Mouse (Mus musculus) heart, embryonic 11.5 days (tissue): ENCODE measurements around the gene Ptpn21. TPM values are rescaled to one million over a fixed set of nuclear protein-coding genes. Genes with fewer than 3 reads are reported as not detected.

Source experiments
- ATAC-seq: fragments of 200-750 bp; cut with Nextera tagmentation; replicated peaks from 2 replicates; pipeline ENCODE4 v1.8.0; 2017; ENCODE audit warnings: moderate library complexity; ENCODE audit not compliant: insufficient number of reproducible peaks, low FRiP score, low TSS enrichment
- H3K27ac ChIP-seq: fragments of 300-500 bp; sonication (generic); 2 replicates; pipeline ENCODE4 v1.5.1; 2014; ENCODE audit warnings: mild to moderate bottlenecking, low read depth, low read length
- H3K27me3 ChIP-seq: fragments of 300-500 bp; sonication (generic); 2 replicates; pipeline ENCODE4 v1.6.1; 2014; ENCODE audit warnings: mild to moderate bottlenecking, low read length, mixed read lengths; ENCODE audit not compliant: control insufficient read depth, insufficient read depth
- H3K36me3 ChIP-seq: fragments of 300-500 bp; sonication (generic); 2 replicates; pipeline ENCODE4 v1.6.1; 2014; ENCODE audit warnings: mild to moderate bottlenecking, low read length, moderate library complexity, mixed read lengths; ENCODE audit not compliant: control insufficient read depth, insufficient read depth
- H3K4me1 ChIP-seq: fragments of 300-500 bp; sonication (generic); 2 replicates; pipeline ENCODE4 v1.6.1; 2014; ENCODE audit warnings: low read length; ENCODE audit not compliant: control insufficient read depth, insufficient read depth
- H3K4me2 ChIP-seq: fragments of 300-500 bp; sonication (generic); 2 replicates; pipeline ENCODE4 v1.6.1; 2014; ENCODE audit warnings: mild to moderate bottlenecking, moderate library complexity
- H3K4me3 ChIP-seq: fragments of 300-500 bp; sonication (generic); 2 replicates; pipeline ENCODE4 v1.5.1; 2014; ENCODE audit warnings: low read depth, low read length
- H3K9ac ChIP-seq: fragments of 300-500 bp; sonication (generic); 2 replicates; pipeline ENCODE4 v1.6.1; 2014; ENCODE audit warnings: mild to moderate bottlenecking, low read depth, low read length, moderate library complexity
- H3K9me3 ChIP-seq: fragments of 300-500 bp; sonication (generic); replicated peaks from 2 replicates; pipeline ENCODE4 v1.6.1; 2016; ENCODE audit warnings: low read length; ENCODE audit not compliant: control insufficient read depth
- WGBS: fragments of 180-500 bp; shearing (Covaris S2); extraction: QIAGEN DNeasy Blood & Tissue Kit; methylation state at CpG from one replicate; pipeline ENCODE4 v1.1.7; 2014; ENCODE audit not compliant: insufficient replicate concordance; 5-methylcytosine and 5-hydroxymethylcytosine counted together
- polyA plus RNA-seq: library from polyadenylated mRNA; unstranded; fragments of >200 nt; fragmentation: Nextera tagmentation; extraction: Ambion mirVana; gene quantifications from 2 replicates; pipeline ENCODE4 v1.2.1, GENCODE M21; 2014

The Ptpn21 gene
- polyA plus RNA-seq, 1 experiment from 2014 or later, result 13.0 TPM

DNA sequence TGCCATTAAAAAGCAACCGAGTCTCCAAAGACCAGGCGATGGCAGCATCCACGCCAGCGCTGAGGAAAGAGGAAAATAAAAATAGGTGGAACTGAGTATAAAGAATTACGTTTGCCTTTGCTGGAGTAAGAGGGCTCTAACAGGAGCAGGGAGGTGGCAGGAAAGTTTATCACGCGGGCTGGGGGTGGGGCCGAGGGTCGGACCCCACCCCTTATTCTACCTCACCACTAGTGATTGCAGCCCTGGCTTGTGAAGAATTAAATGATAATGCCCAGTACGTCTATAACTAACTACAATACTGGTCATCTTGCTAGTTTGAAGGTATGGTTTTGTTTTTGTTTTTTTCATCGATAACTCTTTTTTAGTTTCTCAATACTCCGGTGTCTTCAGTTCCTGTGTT, 3.4 kb downstream of the Ptpn21 start:
- Histone ChIP-seq H3K4me3 (peak overlapping the region; percentile 65), H3K4me1 (peaks cover 11% of the 10 kb centered on the region), H3K9ac (peak overlapping the region; percentile 80; the same call in 1 of the 2 replicates), H3K9me3 (no peaks in the 10 kb centered on the region), H3K36me3 (0 out of 2 replicates have a peak, but pooled peaks cover 5% of the 10 kb centered on the region), H3K27me3 (no peaks in the 10 kb centered on the region), H3K4me2 (peak overlapping the region; percentile 91), H3K27ac (peak overlapping the region; percentile 55; the same call in 1 of the 2 replicates)
- ATAC-seq, result no peak
- WGBS, result 14% methylated on average over 12 of the region's 12 CpGs

DNA sequence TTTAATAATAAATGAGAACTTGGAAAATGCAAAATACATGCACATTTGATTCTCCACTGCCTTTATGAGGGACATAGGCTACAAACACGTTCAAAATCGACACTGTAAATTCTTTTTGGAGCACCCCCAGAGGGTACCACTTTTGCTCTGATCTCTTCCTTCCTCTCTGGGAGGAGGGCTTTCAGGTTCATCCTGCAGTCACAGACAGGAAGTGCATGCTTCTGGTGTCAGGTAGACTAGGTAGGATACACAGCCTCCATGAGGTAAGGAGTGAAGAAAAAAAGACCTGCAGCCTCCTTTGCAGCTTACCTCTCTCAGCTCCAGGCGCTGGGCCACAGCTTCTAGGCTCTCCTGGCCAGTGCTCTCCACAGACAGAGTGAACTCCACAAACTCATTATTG, 4.0 kb downstream of the Ptpn21 start:
- H3K4me3 ChIP-seq, result peak overlapping the region; percentile 65
- H3K4me1 ChIP-seq, result peaks cover 9% of the 10 kb centered on the region
- peak overlapping the region; percentile 91 for H3K4me2 ChIP-seq
- no peak for ATAC-seq
- no peak overlapping the region for H3K27ac ChIP-seq
- 63% methylated on average over 3 of the region's 3 CpGs for WGBS
- H3K9ac ChIP-seq, result no peak overlapping the region
- H3K36me3 ChIP-seq, result 0 out of 2 replicates have a peak, but pooled peaks cover 5% of the 10 kb centered on the region
- H3K9me3 ChIP-seq, result no peaks in the 10 kb centered on the region
- no peaks in the 10 kb centered on the region for H3K27me3 ChIP-seq

DNA sequence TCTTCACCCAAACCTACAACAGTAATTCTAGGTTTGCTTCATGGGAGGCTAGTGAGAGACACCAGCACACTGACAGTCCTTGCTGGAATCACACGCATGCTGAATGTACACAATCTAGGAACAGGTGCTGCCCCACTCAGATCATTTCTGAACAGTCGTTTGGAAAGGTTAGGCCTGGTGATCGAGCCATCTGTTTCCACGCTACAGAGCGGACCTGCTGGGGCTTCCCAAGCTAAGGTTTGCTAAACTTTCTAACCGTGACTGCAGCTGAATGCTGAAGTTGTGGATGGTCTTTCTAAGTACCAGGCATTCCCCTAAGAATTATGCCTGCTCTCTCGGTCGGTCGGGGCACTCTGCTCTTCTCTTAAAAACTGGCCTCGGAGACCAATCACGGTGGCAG, 6.5 kb downstream of the Ptpn21 start:
- WGBS, result 84% methylated on average over 11 of the region's 11 CpGs

DNA sequence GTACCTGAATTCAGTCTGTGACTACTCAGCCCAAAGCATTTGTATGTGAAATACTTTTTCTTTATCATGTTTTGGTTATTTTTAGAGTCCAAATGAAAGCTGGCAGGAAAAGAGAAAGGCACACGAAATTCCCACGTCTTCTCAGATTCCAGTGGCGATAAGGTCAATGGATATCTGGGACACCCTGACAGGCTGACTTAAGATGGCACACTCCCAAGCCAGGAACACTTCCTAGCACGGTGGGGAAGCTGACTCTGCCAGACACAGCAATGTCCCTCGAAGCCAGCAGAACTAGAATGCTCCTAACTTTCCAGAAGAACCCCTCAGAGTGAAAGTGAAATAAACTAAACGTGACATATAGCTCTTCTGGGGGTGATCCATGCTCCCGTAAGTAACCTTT, 10.0 kb downstream of the Ptpn21 start:
- Histone ChIP-seq H3K4me3 (no peak overlapping the region), H3K27me3 (no peaks in the 10 kb centered on the region), H3K9ac (no peak overlapping the region), H3K9me3 (no peaks in the 10 kb centered on the region), H3K36me3 (0 out of 2 replicates have a peak, but pooled peaks cover 2% of the 10 kb centered on the region), H3K4me1 (no peaks in the 10 kb centered on the region), H3K4me2 (no peak overlapping the region), H3K27ac (no peak overlapping the region)
- no peak for ATAC-seq
- 60% methylated on average over 7 of the region's 7 CpGs for WGBS

More for the DNA sequence above, 6.5 kb downstream of the Ptpn21 start:
- ATAC-seq, result no peak
- H3K27me3 ChIP-seq, result no peaks in the 10 kb centered on the region
- H3K9ac ChIP-seq, result no peak overlapping the region
- H3K9me3 ChIP-seq, result no peaks in the 10 kb centered on the region
- H3K36me3 ChIP-seq, result 0 out of 2 replicates have a peak, but pooled peaks cover 5% of the 10 kb centered on the region
- no peak overlapping the region for H3K27ac ChIP-seq
- H3K4me2 ChIP-seq, result no peak overlapping the region
- H3K4me3 ChIP-seq, result no peak overlapping the region
- H3K4me1 ChIP-seq, result peaks cover 5% of the 10 kb centered on the region

DNA sequence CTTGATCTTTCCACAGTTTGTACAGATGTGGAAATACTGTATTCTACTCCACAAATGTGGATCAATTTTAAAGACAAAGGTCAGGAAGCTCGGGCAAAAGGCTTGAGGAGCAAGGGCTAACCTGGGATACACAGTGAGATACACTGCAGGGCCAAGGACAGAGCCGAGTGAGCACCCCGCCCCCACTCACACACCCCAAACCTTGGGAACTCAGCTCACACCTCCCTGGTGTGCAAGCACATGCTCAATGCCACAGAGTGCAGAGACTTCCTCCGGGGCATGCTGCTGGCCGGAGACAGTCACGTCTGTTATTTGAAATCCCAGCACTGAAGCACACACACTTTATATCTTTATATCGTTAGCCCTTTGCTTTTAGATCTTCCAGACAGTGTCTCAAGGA, 11.1 kb downstream of the Ptpn21 start:
- Histone ChIP-seq H3K4me3 (no peak overlapping the region), H3K9ac (no peak overlapping the region), H3K36me3 (0 out of 2 replicates have a peak, but pooled peaks cover 2% of the 10 kb centered on the region), H3K4me1 (no peaks in the 10 kb centered on the region), H3K9me3 (no peaks in the 10 kb centered on the region), H3K4me2 (no peak overlapping the region), H3K27me3 (no peaks in the 10 kb centered on the region), H3K27ac (no peak overlapping the region)
- no peak for ATAC-seq
- 82% methylated on average over 7 of the region's 7 CpGs for WGBS

DNA sequence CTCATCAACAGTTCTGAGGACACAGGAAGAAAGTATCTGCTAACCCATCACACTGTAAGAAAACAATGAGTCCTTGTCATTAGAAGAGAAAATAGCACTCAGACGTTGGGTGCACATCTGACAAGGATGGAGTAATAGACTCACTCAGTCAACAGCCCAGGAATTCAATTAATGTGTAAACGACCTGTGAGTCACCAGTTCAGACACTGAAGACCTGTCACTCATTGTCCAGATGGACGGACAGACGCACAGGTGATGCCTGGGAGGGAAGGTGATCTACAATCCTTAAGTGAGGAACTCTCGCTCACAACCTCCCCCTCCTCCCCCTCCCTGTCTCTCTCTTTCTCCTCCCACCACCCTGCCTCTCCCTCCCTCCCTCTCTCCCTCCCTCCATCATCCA, 12.2 kb downstream of the Ptpn21 start:
- ATAC-seq, result no peak
- H3K9me3 ChIP-seq, result no peaks in the 10 kb centered on the region
- H3K4me1 ChIP-seq, result no peaks in the 10 kb centered on the region
- H3K4me3 ChIP-seq, result no peak overlapping the region
- H3K36me3 ChIP-seq, result no peaks in the 10 kb centered on the region
- H3K9ac ChIP-seq, result no peak overlapping the region
- H3K27ac ChIP-seq, result no peak overlapping the region
- H3K4me2 ChIP-seq, result no peak overlapping the region
- whole genome bisulfite sequencing, result 58% methylated on average over 5 of the region's 5 CpGs
- no peaks in the 10 kb centered on the region for H3K27me3 ChIP-seq

DNA sequence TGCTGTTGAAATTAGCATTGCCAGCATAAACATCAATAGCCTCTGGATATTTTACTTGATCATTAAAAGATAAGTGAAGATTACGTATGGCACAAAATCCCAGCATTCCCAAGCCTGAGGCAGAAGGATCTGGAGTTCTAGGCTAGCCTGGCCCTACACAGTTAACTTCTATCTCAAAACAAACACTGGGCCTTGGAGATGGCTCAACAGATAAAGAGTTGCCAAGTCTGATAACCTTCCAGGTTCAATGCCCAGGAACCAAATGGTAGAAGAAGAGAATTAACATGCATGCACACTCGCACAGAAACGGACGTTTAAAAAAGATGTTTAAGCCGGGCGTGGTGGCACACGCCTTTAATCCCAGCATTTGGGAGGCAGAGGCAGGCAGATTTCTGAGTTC, 13.0 kb downstream of the Ptpn21 start:
- H3K4me1 ChIP-seq, result no peaks in the 10 kb centered on the region
- no peaks in the 10 kb centered on the region for H3K36me3 ChIP-seq
- H3K4me3 ChIP-seq, result no peak overlapping the region
- H3K4me2 ChIP-seq, result no peak overlapping the region
- no peak overlapping the region for H3K9ac ChIP-seq
- H3K9me3 ChIP-seq, result no peaks in the 10 kb centered on the region
- WGBS, result 95% methylated on average over 7 of the region's 7 CpGs
- no peak for ATAC-seq
- no peak overlapping the region for H3K27ac ChIP-seq
- H3K27me3 ChIP-seq, result no peaks in the 10 kb centered on the region

DNA sequence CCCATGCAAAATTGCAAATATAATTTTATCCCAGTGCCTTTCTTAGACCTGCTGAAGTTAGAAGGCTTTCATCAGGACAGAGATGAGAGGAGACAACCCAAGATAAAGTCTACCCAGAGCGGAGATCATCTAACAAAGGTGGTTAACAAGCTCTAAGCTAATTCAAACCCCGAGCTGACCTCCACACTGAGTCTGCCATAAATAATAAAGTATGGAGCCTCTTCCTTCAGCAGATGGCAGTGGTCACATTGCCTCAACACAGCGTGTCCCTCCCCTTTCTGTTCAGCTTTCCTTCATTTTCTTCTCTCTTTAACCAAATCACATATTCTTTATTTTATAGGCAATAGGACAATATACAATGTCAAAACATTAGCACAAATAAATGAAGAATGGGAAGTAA, 16.2 kb downstream of the Ptpn21 start:
- no peaks in the 10 kb centered on the region for H3K9me3 ChIP-seq
- no peak overlapping the region for H3K4me3 ChIP-seq
- H3K4me1 ChIP-seq, result peaks cover 4% of the 10 kb centered on the region; the same call in 1 of the 2 replicates
- no peak for ATAC-seq
- WGBS, result 69% methylated on average over 3 of the region's 3 CpGs
- H3K9ac ChIP-seq, result no peak overlapping the region
- no peaks in the 10 kb centered on the region for H3K27me3 ChIP-seq
- no peak overlapping the region for H3K27ac ChIP-seq
- H3K4me2 ChIP-seq, result no peak overlapping the region
- H3K36me3 ChIP-seq, result no peaks in the 10 kb centered on the region

DNA sequence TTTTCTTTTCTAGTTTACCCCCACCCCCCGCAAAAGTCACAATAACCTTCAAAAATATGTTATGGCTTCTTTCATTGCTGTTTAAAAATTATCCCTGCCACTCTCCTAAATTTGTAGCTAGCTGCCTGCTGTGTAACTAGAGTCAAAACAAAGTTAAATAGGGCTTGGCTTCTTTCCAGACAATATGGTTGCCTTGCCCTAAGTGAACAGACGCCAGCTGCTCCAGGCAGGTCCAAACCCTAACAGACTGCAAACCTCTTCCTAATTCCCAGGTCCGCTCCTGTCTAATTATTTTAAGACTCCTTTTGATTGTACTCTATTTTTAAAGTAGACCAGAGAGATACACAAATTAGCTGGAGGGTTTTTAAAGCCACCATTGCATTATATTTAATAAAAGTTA, 16.6 kb downstream of the Ptpn21 start:
- no peaks in the 10 kb centered on the region for H3K27me3 ChIP-seq
- no peak for ATAC-seq
- WGBS, result 69% methylated on average over 3 of the region's 3 CpGs
- H3K9me3 ChIP-seq, result no peaks in the 10 kb centered on the region
- no peak overlapping the region for H3K9ac ChIP-seq
- no peak overlapping the region for H3K4me3 ChIP-seq
- H3K4me1 ChIP-seq, result peaks cover 5% of the 10 kb centered on the region; the same call in 1 of the 2 replicates
- H3K4me2 ChIP-seq, result no peak overlapping the region
- H3K27ac ChIP-seq, result no peak overlapping the region
- H3K36me3 ChIP-seq, result no peaks in the 10 kb centered on the region
